Mouse (Mus musculus): Measurements from ENCODE around the gene Slc5a3.
A peak's percentile ranks its signal among the peaks of the same experiment; 100 is the strongest.
"Not testable (repeated sequence)": the region's sequence is repeated elsewhere in the genome, so short reads cannot be mapped to it uniquely, and the experiment has no call there.

Slc5a3 gene

GRCm38 (mm10) chr16:92062832-92063231 lies 4.7 kb downstream of the Slc5a3 start:
- no peak for DNase-seq (ENCODE audit: low spot score)

GRCm38 (mm10) chr16:92064801-92065200 lies 6.7 kb downstream of the Slc5a3 start:
- no peak for DNase-seq (ENCODE audit: low spot score)

- DNase-seq (ENCODE audit: low spot score) = no peak
Observed at GRCm38 (mm10) chr16:92070338-92070737, 12.2 kb downstream of the Slc5a3 start.

GRCm38 (mm10) chr16:92076797-92077196 lies 18.7 kb downstream of the Slc5a3 start:
- no peak for DNase-seq (ENCODE audit: low spot score)

- no peak for DNase-seq (ENCODE audit: low spot score)
Observed at GRCm38 (mm10) chr16:92083771-92084453, 25.8 kb downstream of the Slc5a3 start.

GRCm38 (mm10) chr16:92089225-92089624 lies 31.1 kb downstream of the Slc5a3 start:
- DNase-seq (ENCODE audit: low spot score) = no peak

GRCm38 (mm10) chr16:92091876-92092275 lies 33.8 kb downstream of the Slc5a3 start:
- no peak for DNase-seq (ENCODE audit: low spot score)

- no peak for DNase-seq (ENCODE audit: low spot score)
Observed at GRCm38 (mm10) chr16:92098351-92099051, 40.4 kb downstream of the Slc5a3 start.

- DNase-seq (ENCODE audit: low spot score) = no peak
Observed at GRCm38 (mm10) chr16:92099598-92099997, 41.5 kb downstream of the Slc5a3 start.

GRCm38 (mm10) chr16:92100111-92100510 lies 42.0 kb downstream of the Slc5a3 start:
- DNase-seq (ENCODE audit: low spot score) = no peak

GRCm38 (mm10) chr16:92102115-92102514 lies 44.0 kb downstream of the Slc5a3 start:
- DNase-seq (ENCODE audit: low spot score) = no peak

- DNase-seq (ENCODE audit: low spot score) = not testable (repeated sequence)
Observed at GRCm38 (mm10) chr16:92102931-92103330, 44.8 kb downstream of the Slc5a3 start.

- peak; percentile 30 for DNase-seq (ENCODE audit: low spot score)
Observed at GRCm38 (mm10) chr16:92103572-92104331, 45.6 kb downstream of the Slc5a3 start.

- no peak for DNase-seq (ENCODE audit: low spot score)
Observed at GRCm38 (mm10) chr16:92104332-92104590, 46.1 kb downstream of the Slc5a3 start.

GRCm38 (mm10) chr16:92104951-92105350 lies 46.8 kb downstream of the Slc5a3 start:
- DNase-seq (ENCODE audit: low spot score) = no peak

- no peak for DNase-seq (ENCODE audit: low spot score)
Observed at GRCm38 (mm10) chr16:92105631-92106030, 47.5 kb downstream of the Slc5a3 start.

GRCm38 (mm10) chr16:92107346-92107745 lies 49.2 kb downstream of the Slc5a3 start:
- DNase-seq (ENCODE audit: low spot score) = no peak

- no peak for DNase-seq (ENCODE audit: low spot score)
Observed at GRCm38 (mm10) chr16:92114706-92115241, 56.7 kb downstream of the Slc5a3 start.

GRCm38 (mm10) chr16:92115611-92116421 lies 57.7 kb downstream of the Slc5a3 start:
- no peak for DNase-seq (ENCODE audit: low spot score)

GRCm38 (mm10) chr16:92117337-92118209 lies 59.5 kb downstream of the Slc5a3 start:
- peak; percentile 43 for DNase-seq (ENCODE audit: low spot score)

GRCm38 (mm10) chr16:92119013-92119515 lies 60.9 kb downstream of the Slc5a3 start:
- DNase-seq (ENCODE audit: low spot score) = no peak

All from retina, embryonic 14.5 days (tissue).